Mouse (Mus musculus) cerebellum, adult 8-10 months (tissue): ENCODE measurements at regions not wholly inside any gene's neighbourhood (a gene's known extent, or its start where the extent isn't known, plus 50 kb on each side); places are given as distances from the start of the nearest gene placed in this dataset.
"Not testable (repeated sequence)": the region's sequence is repeated elsewhere in the genome, so short reads cannot be mapped to it uniquely, and the experiment has no call there.

Source experiments
- DNase-seq: peaks from one replicate; pipeline ENCODE4 v3.0.0; 2022

DNA sequence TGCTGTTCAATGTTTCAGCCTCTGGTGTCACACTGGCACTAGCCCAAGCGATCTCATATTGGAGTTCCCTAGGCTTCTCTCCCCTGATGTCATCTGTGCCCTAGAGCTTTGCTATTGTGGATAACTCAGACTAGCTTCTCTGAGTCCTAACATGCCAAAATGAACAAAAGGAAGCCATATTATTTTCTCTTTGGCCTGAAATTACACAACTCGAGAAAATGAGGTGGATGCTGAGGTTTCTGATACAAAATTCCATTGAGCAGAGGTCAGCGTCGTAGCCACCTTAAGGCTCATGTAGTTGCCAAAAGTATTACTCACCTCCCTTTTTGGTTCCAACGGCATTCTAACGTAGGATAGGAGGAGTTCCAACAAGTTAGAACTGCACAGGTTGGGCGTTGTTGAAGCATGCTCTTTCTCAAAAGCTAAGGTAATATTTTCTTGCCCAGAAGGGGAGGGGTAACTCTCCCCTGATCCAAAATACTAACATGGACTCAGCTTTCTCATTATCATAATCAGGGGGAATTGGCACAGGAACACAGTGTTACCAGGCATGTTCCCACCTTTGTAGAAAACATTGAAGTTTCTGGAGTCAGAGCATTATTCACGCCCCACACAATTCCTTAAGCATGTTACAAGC, 566.9 kb upstream of the Igfbp3 start:
- DNase-seq = no peak

DNA sequence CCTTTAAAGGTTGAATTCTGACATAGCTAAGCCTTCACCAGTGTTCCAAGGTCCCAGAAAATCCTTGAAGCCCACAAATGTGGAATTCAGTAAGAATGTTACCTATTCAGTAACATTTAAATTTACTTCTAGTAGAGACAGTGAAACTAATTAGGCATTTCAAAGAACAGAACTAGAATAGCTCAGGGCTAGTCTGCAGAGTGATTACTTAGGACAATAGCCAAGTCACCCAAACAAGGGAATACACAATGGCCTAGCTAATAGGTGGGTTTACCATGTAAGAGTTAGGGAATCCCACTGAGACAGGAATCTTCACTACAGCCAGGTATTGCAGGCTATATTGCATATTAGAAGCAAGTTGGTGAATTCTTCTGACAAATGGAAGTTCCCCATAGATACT, 561.6 kb upstream of the Igfbp3 start:
- not testable (repeated sequence) for DNase-seq

DNA sequence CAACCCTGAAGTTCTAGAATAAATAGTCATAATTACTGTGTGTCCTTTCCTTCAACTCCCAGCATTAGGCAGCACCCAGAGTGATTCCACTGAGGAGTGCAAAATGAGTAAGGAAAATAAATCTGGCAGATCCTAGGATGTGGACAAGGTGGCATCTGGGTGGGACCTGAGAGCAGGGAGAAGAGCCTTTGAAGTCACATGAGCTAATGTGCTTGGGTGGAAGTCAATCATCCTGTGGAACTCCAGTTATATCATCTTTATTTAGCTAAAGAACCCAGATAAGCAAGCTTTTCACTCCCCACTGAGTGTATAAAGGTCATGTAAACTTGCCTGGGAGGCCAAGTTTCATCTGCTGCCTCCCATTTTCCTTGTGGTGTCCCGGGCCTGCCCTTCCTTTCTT, 551.6 kb upstream of the Igfbp3 start:
- no peak for DNase-seq

DNA sequence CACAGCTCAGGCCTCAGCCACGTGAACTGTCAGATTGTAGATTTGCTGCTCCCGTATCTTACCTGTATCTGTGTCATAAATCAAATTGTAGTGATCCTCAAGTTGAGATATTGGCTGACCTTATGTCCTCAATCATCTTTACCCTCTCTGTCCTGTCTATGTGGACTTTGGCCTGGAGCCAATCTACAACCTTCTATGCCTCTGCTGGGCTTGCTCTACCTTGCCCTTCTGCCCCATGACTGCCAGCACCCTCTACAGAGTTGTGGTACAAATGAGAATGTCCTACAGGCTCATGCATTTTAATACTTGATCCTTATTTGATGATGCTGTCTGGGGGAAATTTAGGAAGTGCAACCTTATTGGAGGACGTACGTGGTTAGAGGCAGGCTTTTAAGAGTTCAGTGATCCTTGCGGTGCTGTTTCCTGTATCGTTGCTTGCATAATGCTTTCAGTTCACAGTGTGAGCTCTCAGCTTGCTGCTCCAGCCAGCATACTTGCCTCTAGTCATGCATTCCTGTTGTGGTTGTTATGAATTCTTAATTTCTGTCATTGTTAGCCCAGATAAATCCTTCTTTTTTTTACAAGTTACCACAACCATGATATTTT, 545.2 kb upstream of the Igfbp3 start:
- no peak for DNase-seq
